Mouse (Mus musculus) urinary bladder, postnatal 25 days (tissue): ENCODE measurements around the gene Scml4.

Experiments used
- DNase-seq: peaks from one replicate; pipeline ENCODE4 v3.0.0; 2022; ENCODE audit warnings: low spot score

The Scml4 gene

DNA sequence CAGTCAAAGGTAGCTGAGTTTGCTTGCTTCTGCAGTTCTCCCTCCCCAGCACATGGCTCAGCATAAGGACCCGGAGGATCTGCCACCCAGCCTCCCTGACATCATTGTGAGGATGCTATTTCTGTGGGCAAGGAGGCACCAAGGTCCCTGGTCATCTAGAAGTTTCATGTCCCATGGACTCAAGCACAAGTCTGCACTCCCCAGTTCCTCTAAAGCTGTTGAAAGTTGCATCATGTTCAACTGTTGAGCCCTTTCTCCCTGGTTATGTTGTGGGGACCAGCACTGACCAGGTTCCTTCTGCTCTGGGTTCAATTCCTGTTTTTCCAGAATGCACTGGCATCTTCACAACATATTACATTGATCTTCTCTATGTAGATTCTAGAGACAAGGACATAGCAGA lies 42.9 kb downstream of the Scml4 start:
- no peak for DNase-seq

DNA sequence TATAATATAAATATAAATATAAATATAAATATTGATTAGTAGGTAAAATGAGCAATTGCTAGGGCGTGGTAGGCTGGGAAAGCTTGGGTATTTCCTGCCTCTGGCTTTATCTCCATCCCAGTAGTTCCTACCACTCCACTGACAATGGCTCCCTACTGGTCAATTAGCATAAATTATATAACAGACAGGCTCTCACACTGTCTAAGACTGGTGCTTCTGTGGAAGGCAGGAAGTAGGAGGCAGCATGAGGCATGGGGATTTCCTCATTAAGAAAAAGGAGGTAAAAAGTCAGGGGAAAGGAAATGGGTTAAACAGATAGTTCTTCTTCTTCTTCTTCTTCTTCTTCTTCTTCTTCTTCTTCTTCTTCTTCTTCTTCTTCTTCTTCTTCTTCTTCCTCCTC lies 48.4 kb downstream of the Scml4 start:
- DNase-seq, result no peak

DNA sequence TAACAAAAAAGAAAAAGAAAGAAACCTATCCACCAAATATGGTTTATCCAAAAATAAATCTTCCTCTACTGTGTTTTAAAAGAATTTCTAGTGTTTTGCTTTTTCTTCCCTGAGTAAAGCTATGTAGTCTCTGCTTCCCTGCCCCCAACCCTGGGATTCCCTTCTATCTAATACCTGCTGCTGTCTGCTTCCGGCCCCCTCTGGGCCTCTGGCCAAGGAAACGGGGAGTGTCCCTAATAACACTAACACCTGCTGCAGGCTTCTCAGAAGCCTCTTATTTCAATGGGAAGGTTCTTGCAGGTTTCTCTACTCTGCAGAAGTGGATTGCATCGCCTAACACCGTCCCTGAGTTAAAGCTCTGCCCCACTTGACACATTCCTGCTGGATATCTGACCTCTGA lies 50.4 kb downstream of the Scml4 start:
- no peak for DNase-seq

DNA sequence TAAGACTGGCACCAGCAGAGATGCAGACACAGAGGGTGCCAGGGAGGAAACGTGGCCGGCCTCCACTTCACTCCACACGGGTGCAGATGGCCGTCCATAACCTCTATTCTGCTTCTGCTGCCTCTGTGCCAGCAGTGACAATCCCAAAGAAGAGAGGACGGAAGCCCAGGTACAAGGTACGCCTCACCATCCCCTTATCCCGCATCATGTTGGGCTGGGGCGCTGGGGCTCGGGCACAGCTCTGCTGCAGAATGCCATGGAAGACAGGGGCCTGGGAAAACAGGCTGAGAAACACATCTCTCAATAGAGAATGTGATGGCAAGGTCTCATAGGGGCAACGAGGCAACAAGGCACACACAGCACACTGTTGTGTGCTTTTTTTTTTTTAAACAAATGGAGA lies 51.9 kb downstream of the Scml4 start:
- DNase-seq, result no peak

DNA sequence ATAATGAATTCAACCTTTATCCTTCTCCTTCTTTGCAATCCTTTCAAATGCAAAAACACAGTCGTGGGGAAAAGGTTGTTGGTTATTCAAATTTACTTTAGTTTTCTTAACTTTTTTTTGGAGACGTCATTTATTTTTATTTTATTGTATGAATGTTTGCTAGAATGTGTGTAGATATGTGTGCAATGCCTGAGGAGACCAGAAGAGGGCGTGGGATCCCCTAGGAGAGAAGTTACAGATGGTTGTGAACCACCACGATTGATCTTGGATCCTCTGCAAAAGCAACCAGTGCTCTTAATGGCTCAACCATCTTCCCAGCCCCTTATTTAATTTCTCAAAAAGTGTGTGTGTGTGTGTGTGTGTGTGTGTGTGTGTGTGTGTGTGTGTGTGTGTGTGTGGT lies 53.0 kb downstream of the Scml4 start:
- no peak for DNase-seq

DNA sequence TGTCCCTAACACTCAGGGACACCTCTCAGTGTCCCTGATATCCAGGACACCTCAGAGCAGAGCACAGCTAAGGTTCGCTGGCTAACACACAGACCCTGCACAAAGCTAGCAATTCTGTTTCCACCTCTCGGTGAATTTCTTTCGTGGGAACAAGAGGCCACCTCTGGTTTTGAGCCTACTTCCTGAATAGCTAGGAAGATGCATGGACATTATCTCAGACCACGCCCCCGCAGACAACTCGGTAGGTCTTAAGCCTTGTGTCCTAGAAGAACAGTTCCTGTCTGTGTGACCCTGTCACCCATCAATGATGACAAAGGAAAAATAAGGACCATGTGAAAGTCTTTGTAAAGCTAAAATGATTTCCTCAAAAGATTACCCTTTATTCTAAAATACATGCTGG lies 54.0 kb downstream of the Scml4 start:
- no peak for DNase-seq

DNA sequence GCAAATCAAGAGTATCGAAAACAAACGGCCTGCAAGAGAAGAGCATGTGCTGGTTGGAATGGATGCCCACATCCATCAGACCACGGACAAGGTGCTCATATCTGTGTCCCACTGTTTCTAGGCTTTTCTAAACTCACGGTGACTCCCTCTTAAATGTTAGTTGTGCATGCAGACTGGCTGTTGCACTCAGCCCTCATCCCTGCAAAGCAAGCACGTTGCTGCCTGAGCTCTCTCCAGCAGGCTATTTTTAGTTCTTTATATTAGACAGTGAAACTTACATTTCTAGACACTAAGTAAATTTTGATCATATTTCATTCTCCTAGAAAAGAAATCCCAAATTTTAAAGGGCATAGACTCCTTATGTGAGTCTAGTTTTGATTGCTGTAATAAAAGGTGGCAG lies 57.2 kb downstream of the Scml4 start:
- no peak for DNase-seq

DNA sequence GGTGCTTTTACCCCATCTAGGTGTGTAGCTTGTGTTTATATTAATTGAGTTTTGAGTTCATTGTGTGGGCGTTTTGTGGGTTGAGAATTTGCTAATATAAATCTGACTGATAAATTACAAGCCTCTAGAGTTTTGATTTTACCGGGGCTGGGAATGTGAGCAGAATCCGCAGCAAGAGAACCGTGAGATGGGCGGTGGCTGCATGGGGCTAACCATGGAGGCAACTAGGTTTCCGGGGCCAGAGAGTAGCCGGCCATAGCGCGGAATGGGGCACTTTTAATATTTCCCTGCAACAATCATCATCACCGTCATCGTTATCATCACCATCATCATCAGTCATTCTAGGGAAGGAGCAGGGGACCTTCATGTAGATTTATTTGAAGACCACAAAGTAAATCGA lies 59.6 kb downstream of the Scml4 start:
- DNase-seq, result no peak

DNA sequence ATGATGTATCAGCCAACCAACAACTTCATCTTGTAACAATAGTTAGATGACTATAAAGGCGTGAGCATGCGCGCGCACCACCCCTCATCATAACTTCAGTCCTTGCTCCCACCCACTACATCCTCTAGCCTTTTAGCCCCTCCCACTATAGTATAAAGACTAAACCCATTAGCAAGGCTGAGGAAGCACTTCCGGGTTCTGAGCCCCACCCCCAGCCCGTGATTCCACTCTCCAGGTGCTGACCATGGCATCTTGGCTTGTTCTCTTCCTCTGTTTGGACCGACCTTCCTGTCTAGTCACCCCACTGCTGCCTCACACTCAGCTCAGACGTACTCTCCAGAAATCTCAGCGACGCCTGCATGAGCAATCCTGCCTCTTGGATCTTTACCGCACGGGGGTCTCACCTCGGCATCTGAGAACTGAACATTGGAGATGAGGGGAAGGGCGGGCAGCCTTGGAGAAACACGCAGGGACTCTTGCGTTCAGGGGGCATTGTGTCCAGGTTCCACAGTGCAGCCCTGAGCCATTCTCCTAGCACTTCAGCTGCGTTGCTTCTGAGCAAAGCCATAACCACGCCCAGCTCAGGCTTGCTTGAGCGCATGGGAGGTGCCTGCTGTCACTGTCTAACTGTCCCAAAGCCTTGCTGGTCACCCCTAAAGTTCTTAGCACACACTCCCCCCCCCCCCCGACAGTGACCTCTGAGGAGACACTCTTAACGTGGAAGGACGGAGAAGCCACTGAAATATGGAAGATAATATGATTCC lies 65.1 kb downstream of the Scml4 start:
- DNase-seq, result no peak

DNA sequence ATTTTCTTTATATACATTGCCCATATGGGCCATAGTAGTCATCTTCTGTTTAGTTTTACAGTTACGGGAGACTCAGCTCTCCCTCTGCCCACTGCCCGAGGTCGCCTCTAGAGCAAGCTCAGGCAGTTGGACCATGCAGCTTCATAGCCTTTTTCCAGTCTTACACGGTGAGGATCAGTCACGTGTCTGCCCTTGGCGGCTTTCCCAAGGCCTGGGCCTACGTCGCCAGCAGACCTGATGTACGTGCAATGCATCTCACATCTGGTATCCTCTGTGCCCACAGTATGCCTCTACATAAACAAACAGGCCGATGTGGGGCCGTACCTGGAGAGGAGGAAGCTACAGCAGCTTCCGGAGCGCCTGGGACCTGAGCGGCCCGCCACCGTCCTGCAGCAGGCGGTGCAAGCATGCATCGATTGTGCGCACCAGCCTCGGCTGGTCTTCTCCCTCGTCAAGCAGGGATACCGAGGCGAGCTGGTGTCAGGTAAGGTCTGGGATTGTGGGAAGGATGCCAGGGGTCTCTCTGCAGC lies 70.0 kb downstream of the Scml4 start:
- DNase-seq, result no peak

DNA sequence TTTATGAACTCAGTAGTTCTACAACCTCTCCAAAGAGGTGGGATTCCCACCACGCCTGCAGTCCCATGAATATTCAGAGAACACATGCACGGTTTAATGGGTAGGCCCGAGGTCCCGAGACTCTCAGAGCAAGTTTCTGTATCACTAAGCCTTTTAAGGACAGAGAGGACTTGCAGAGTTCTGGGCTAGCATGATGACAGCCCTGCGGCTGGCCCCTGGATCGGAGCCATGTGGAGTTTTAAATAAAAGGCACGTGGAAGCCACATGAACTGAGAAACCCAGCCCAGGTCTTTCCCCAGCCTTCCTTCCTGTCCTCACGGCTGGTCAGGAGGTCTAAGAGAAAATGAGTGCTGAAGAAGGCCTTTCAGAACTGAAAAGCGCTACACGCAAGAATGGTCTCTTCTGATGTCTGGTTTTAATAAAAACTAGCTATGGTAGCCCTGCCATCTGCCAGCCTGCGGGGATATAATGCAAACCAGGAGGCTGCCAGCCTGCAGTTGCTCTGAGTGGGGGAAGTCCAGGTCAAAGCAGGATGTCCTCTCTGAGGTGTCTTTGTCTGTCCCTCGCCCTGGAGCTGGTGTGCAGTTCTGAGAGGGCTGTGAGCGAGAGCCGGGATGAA lies 72.8 kb downstream of the Scml4 start:
- DNase-seq, result no peak

DNA sequence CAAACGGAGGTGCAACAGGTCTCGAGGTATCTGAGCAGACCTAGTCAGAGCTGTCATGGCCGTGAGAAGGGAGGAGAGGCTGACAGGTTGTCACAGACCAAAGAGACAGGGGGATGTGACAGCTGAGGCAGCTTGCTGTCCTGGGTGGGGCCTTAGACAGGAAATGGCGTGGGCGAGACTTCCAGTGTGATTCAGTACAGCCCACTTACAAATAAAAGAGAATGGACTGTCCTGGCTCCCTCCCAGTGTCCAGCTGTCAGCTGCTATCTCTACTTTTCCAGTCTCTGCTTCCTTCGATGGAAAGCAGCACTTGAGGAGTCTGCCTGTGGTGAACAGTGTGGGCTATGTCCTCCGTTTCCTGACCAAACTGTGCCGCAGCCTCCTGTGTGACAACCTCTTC lies 74.5 kb downstream of the Scml4 start:
- no peak for DNase-seq

DNA sequence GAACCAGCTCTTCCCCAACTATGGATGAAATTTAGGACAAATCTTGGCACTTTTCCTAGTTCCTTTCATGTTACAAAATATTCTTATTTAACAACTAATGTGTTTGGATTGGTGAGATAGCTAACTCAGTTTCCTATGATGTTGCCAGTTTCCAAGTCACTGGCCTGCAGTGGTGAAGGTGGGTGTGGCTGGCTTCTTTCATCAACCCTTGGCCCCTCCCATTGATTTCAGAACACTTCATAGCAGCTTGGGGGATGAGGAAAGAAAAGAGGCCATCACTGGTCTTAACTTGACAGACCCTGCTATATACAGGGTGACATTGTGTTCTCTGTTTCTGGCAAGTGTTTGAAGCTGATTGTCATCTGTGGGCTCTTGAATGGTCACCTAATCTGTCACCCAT lies 76.0 kb downstream of the Scml4 start:
- no peak for DNase-seq

DNA sequence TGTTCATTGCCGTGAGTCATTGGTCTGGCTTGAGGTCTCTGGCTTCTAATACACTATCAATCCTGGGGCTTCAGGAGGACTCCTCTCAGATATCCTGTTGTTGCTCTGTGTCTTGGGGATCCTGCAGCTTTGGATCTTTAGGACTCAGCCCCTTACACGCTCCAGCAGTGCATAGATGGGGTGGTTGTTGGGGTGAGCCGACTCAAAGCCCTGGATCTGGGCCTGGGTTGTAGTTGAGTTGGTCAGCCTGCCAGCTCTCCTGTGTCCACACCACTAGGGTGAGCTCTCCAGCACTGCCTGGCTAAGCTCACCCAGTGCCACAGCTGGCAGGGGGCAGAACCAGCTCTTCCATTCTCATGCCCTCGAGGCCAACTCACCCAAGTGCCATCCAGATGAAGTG lies 78.2 kb downstream of the Scml4 start:
- DNase-seq, result no peak

DNA sequence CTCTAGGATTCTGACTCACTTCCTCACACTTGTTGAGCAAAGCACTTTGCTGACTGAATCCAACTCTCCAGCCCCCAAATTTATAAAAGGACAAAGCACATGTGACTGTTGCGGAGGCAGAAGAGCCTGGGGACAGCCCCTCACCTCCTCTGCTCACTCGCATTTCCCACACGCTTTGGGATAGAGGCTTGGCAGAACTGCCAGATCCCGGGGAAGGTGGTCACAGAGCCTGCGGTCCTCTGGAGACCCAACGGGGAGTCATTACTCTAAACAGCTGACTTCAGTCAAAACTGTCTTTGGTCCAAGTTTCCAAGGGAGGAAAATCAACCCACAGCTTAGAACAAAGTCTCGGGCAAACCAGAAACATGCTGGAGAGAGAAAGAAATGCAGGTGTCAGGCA lies 79.5 kb downstream of the Scml4 start:
- DNase-seq, result no peak

DNA sequence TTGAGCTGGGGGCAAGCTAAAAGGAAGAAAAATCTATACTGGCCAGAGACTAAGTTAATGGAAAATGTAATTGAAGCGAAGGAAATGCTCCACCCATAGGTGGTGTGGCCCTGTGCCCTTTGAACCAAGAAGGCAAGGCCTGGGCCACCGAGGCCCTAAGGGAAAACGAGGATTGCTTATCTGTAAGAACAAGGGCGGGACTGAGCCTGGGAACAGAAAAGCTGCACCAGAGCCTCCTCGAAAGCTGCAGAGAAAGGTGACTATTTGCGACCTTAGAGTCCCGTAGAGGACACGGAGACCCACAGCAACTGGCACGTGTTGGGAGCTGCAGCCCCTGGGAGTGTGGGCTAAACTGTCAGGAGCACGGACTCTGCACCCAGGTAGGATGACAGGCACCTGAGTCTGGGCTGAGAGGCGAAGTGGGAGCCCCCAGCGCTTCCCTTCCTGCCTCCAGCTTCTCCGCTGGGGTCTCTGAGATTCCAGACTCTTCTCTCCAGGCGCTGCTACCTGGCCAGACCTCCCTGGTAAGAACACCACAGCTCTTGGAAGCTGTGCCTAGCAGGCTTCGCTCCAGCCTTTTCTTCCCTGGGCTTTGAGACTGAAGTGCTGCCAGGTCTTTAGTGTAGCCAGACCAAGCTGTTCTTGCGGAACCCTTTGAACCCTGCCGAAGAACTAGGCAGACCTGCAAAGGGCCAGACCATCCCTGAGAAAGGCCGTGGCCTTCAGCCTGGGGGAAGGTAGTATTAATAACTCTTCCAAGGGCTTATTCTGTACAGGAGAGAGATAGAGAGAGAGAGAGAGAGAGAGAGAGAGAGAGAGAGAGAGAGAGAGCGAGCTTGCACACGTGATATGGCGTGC lies 80.3 kb downstream of the Scml4 start:
- DNase-seq, result no peak

DNA sequence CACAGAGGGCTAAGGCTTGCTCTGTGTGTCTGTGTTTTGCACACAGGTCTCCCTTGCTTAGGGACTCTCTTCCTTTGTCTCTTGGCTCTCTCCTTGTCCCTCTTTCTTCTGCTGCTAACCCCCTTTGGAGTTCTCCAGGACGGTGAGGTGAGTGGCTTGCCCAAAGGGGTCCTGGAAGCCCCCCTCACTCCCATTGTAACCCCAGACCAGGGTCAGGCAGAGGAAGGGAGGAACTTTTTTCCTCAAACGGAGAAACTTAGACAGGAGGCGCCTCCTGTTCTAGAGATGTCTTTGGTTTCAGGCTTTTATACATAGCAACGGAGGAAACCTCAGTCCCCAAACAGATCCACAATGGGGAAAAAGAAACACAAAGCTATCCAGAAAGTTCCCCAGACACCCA lies 81.1 kb downstream of the Scml4 start:
- no peak for DNase-seq

DNA sequence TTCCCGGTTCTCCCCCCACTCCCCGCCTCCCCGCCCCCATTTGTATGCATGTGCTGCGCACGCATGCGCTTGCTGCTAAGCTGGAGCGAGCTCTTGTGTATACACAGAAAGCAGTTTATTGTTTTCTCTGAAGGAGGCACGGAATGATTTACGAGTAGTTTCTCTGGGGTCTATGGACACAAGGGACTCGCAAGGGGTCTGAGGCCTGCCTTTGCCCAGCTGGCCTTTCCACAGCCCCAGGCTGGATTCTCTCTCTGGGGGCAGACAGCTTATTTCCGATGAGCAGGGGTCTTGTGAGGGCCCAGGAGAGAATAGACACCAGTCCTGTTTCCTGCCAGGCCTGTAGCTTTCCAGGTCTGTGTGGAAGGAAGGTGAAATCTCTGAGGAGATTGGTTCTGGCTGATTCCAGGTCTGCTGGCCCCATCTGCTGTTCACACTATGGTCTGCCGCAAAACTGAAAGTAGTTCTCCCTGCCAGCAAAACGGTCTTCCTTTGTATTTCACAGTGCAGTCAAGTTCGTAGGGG lies 81.6 kb downstream of the Scml4 start:
- DNase-seq, result no peak

DNA sequence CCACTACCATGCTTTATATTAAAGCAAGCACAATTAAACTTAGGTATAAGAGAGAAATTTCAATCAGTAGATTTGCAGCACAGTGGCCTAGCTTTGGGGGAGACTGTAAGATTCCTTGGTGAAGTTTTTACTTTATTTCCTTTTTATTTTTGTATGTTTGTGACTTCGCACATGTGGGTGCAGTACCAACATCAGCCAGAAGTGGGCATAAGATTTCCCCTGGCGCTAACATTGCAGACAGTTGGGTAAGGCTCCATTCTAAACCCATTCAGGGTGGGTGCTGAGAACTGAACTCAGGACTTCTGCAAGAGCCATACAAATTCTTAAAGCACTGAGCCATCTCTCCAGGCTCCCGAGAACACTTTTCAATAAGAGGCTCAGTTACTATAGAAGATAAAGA lies 82.1 kb downstream of the Scml4 start:
- no peak for DNase-seq

DNA sequence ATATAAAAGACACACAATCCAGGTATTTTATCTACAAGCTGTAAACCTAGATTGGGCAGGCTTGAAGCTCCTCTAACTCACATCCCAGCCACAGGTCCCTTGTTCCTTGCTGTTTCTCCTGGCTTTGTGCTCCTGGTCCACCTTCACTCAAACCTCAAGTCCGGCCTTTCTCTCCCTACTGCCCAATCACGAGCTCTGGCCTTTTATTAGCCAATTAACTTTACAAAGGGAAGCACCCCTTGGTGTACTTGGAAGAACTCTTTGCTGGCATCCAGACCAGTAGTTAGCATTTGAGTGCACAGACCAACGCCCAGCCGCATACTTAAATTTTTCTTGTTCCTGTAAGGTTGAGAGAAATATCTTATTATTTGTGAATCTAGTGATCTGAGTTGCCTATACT lies 85.1 kb downstream of the Scml4 start:
- no peak for DNase-seq

DNA sequence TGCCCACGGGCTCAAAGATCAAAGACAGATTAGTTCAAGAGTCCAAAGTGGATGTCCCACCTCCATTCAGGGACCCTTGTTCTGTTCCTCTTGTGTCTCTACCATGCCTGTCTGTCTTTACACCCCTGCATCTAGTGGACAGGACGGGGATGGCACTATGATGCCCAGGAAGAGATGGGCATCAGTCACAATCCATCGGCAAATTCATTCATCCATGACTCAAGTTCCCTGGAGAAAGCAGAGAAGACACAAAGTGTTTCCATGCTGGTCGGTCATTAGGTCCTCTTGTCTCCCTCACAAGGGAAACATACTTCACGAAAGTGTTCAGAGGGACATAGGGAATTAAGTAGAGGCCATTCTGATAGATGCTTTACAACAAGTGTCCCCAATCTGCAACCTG lies 87.2 kb downstream of the Scml4 start:
- DNase-seq, result no peak

DNA sequence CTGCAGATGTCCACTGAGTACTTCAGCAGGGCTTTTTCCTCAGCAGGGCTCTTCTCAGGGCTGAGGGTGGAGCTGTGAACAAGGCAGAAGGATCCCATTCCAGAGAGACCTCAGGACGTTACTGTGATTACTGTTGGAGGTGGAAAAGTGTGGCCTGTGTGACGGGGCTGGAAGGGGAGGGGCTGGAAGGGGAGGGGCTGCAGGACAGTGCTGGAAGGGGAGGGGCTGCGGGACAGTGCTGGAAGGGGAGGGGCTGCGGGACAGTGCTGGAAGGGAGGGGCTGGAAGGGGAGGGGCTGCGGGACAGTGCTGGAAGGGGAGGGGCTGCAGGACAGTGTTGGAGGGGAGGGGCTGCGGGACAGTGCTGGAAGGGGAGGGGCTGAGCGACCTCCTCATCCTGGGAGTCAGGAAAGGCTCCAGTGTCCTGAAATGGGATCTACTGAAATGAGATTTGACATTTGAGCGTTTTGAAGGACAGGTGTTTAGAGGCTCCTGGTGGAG lies 90.1 kb downstream of the Scml4 start:
- DNase-seq, result no peak
